Mouse (Mus musculus) urinary bladder, adult 18-20 months (tissue): ENCODE data around the gene Prps1l3.

Experiments
- DNase-seq, 2 experiments: peaks; one replicate each; pipeline ENCODE4 v3.0.0; 2022; ENCODE audit warnings: low spot score in 2 of 2, mixed read lengths in 2 of 2

Gene Prps1l3

GRCm38 (mm10) chr12:57243671-57244495 lies 13.7 kb downstream of the Prps1l3 start:
- no peak for DNase-seq

- DNase-seq: no peak
These were observed 28.4 kb downstream of the Prps1l3 start for GRCm38 (mm10) chr12:57258572-57258971.

- DNase-seq: no peak
These were observed 45.2 kb downstream of the Prps1l3 start for GRCm38 (mm10) chr12:57275456-57275855.

- DNase-seq: no peak
These were observed 51.2 kb downstream of the Prps1l3 start for GRCm38 (mm10) chr12:57281155-57282114.

DNA sequence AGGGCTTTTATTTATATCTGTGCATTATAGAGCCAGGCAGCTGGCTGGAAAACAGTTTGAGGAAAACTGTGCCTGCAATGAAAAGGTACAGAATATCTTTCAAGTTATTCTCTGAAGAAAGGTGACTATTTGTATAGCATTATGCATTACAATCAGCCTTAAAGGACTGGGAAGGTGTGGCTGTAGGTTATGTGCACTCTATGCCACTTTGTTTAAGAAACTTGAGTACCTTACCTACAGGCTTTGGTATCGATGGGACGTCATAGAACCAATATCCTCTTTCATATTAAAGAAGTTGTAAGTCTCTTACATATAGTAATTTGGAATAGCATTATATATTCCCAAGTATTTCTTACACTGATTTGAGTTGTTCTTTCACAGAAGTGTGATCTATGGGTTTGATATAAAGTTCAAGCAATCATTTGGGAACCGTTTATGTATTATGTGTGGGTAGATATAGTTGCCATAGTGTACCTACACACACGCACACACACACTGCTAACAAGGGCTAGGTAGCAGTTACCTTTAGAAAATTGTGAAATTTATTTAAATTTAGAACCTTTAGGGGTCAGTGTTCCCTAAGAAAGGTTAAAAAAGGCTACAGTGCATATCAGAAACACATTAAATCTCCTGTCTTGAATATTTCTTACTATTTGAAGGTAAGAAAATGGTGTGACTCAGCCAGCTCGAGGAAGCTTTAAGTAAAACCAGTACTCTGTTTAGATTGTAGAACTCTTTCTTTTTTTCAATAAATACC lies 55.3 kb downstream of the Prps1l3 start:
- no peak for DNase-seq
